Mouse (Mus musculus) urinary bladder, adult 2 months (tissue): Measurements from ENCODE around the gene Spag6. TPM values are rescaled to one million over a fixed set of nuclear protein-coding genes. Genes with fewer than 3 reads are reported as not detected.
A peak's percentile ranks its signal among the peaks of the same experiment; 100 is the strongest.

Source experiments
- DNase-seq: peaks from one replicate; pipeline ENCODE4 v3.0.0; 2022; ENCODE audit warnings: low spot score
- polyA plus RNA-seq: library from polyadenylated mRNA; depleted of rRNA; stranded (reverse); fragments of >200 nt; gene quantifications from 2 replicates; pipeline ENCODE4 v1.2.3, GENCODE M21; 2012; rRNA removed

Spag6 gene
- polyA plus RNA-seq: 0.32 and 0.34 TPM in 2 replicates

GRCm38 (mm10) chr2:18693871-18694610, at the start of gene Spag6:
Spag6 (plus strand) TSS chr2:18694032.
- DNase-seq: peak; percentile 83

GRCm38 (mm10) chr2:18648563-18648962, 45.3 kb upstream of the Spag6 start:
- no peak for DNase-seq

GRCm38 (mm10) chr2:18654821-18655220, 39.0 kb upstream of the Spag6 start:
- no peak for DNase-seq

GRCm38 (mm10) chr2:18664003-18664402, 29.8 kb upstream of the Spag6 start:
- no peak for DNase-seq

- DNase-seq: no peak
Measured at GRCm38 (mm10) chr2:18671041-18671440, 22.8 kb upstream of the Spag6 start.

GRCm38 (mm10) chr2:18672133-18672765, 21.6 kb upstream of the Spag6 start, which contains the start of gene Commd3:
Commd3 (plus strand) TSS chr2:18672384.
- DNase-seq: peak; percentile 100

- DNase-seq: no peak
Measured at GRCm38 (mm10) chr2:18672766-18673164, 21.1 kb upstream of the Spag6 start.

GRCm38 (mm10) chr2:18673766-18674165, 20.1 kb upstream of the Spag6 start:
- DNase-seq: no peak

- DNase-seq: no peak
Measured at GRCm38 (mm10) chr2:18674193-18674902, 19.5 kb upstream of the Spag6 start.

GRCm38 (mm10) chr2:18675681-18676456, 18.0 kb upstream of the Spag6 start:
- DNase-seq: no peak

GRCm38 (mm10) chr2:18676457-18676935, 17.3 kb upstream of the Spag6 start:
- DNase-seq: peak; percentile 67

GRCm38 (mm10) chr2:18676936-18677491, 16.8 kb upstream of the Spag6 start, which contains the start of gene Bmi1:
Bmi1 (plus strand) TSS chr2:18677018.
- peak; percentile 73 for DNase-seq

- peak; percentile 48 for DNase-seq
Measured at GRCm38 (mm10) chr2:18677631-18678471, 16.0 kb upstream of the Spag6 start.

GRCm38 (mm10) chr2:18679701-18680100, 14.1 kb upstream of the Spag6 start:
- no peak for DNase-seq

- DNase-seq: no peak
Measured at GRCm38 (mm10) chr2:18680501-18680900, 13.3 kb upstream of the Spag6 start.

GRCm38 (mm10) chr2:18680961-18681360, 12.9 kb upstream of the Spag6 start:
- DNase-seq: peak; percentile 26

- DNase-seq: no peak
Measured at GRCm38 (mm10) chr2:18684062-18684461, 9.8 kb upstream of the Spag6 start.

- DNase-seq: no peak
Measured at GRCm38 (mm10) chr2:18686386-18686785, 7.4 kb upstream of the Spag6 start.

GRCm38 (mm10) chr2:18686826-18687519, 6.9 kb upstream of the Spag6 start:
- no peak for DNase-seq
